Mouse (Mus musculus) gastrocnemius, adult 2 months (tissue): Measurements from ENCODE around the gene Rara. TPM values are rescaled to one million over a fixed set of nuclear protein-coding genes. Genes with fewer than 3 reads are reported as not detected.
A peak's percentile ranks its signal among the peaks of the same experiment; 100 is the strongest.
"Not testable (repeated sequence)": the region's sequence is repeated elsewhere in the genome, so short reads cannot be mapped to it uniquely, and the experiment has no call there.

Experiments
- DNase-seq: peaks from one replicate; pipeline ENCODE4 v3.0.0; 2022
- H3K27ac ChIP-seq: fragments of 200-600 bp; 2 replicates; pipeline ENCODE4 v1.8.1; 2022; ENCODE audit warnings: mild to moderate bottlenecking
- H3K4me3 ChIP-seq: fragments of 200-600 bp; 2 replicates; pipeline ENCODE4 v1.8.1; 2022; ENCODE audit warnings: mild to moderate bottlenecking, moderate library complexity
- CTCF ChIP-seq: fragments of 200-600 bp; IDR thresholded peaks from 2 replicates; pipeline ENCODE4 v1.8.1; 2022; ENCODE audit warnings: antibody characterized with exemption, mild to moderate bottlenecking, moderate library complexity
- intact Hi-C: fragments of 180-260 bp; cut with DNase I; formaldehyde crosslinking; loops from one replicate; pipeline ENCODE4 v1.15.1; 2025
- total RNA-seq, 2 experiments: library from RNA; stranded (reverse); gene quantifications; 2 replicates each; pipeline ENCODE4 v1.2.3; 2021

Rara gene
- total RNA-seq, 2 experiments from 2014 or later = 10.2 to 12.4 TPM

DNA sequence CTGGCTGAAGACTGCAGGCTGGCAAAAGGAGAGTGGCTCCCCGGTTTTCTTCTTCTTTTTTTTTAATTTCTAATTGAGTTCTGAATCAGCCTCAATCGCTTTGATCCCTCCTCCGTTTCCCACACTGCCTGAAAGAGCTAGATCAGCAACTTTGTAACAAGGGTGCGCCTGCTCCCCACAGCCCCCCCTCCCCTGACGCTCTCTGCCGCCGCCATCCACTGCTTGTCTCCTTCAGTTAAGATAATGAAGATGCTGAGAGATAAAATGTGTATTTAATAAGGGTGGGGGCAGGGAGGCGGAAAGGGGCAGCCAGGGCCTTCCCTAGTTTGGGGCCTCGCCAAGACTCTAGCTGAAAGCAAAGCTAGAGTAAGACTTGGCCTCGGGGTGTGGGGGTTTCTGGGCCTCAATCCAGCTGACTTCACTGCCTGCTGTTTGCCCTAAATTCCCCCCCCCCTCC is 2.3 kb upstream of the Rara start:
- no peak for TF ChIP-seq CTCF
- peak; percentile 52 for DNase-seq
- Histone ChIP-seq H3K4me3 (no peak overlapping the region), H3K27ac (peak overlapping the region; percentile 49; the same call in 1 of the 2 replicates)
- intact Hi-C loops = loop anchor here (10.0 kb wide), 2 partner anchors 110 to 200 kb away; no protein-coding TSS in a partner anchor

DNA sequence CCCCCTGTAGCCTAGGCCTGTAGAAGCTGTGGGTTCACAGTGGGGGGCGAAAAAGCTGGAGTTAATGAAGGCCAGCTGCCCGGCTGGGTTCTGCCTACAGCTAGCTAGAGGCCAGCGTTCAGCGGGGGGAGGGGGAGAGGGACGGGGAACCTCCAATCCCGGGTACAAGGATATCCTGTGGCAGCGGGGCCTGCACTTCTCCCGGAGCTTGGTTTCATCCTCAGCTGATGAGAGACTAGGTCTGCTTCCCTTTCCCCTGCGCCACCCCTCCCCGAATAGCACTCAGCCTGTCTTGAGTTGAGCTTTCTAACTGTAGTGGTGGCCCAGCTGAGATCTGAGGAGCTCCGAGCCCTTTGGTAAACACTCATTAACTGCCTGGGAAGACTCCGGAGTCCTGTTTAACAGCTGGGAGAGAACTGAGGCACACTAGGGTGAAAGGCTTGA is 1.7 kb upstream of the Rara start:
- TF ChIP-seq CTCF = no peak
- peak; percentile 31 for DNase-seq
- intact Hi-C loops = loop anchor here (10.0 kb wide), 2 partner anchors 109 to 199 kb away; no protein-coding TSS in a partner anchor
- Histone ChIP-seq H3K4me3 (no peak overlapping the region), H3K27ac (peak overlapping the region; percentile 49)

- intact Hi-C loops = loop anchor here (10.0 kb wide), 2 partner anchors 108 to 198 kb away; no protein-coding TSS in a partner anchor
- no peak for TF ChIP-seq CTCF
- DNase-seq = no peak
- Histone ChIP-seq H3K27ac (no peak overlapping the region), H3K4me3 (no peak overlapping the region)
Measured at GRCm38 (mm10) chr11:98926553-98926952, 1.1 kb upstream of the Rara start.

DNA sequence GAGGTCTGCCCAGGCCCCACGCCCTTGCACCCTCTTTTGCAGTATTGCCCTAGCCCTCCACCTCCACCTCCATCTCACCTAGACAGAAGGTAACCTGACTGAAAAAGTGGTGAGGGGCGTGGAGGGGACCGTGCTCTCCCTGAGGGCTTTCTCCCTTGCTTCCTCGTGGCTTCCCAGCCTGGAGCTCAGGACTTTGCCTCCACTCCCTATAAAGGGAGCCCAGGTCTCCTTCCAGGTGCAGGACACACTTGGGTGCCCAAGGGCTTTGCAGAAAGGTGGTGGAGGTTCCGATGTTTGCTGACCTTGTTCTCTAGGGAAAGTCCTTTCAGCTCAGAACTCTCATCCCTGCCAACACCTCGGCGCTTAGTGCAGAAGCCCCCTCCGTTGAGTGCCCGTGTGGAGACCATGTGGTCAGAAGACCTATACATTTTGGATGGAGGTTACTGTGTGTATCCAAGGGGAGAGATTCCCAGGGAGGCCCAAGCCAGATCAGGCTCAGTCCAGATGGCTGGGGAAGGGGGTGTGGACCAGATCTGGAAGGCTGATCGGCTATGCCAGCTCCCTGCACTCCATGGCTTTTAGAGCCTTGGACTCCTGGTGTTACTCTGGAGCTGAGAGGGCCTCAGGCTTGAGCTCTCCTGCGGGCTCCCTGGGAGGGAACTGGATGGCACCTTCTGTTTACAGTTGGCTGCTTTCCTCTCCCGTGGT is 722 bp downstream of the Rara start:
- Histone ChIP-seq H3K27ac (no peak overlapping the region), H3K4me3 (peak overlapping the region; percentile 29)
- no peak for TF ChIP-seq CTCF
- intact Hi-C loops = loop anchor here (10.0 kb wide), 2 partner anchors 106 to 196 kb away; no protein-coding TSS in a partner anchor
- peak; percentile 14 for DNase-seq

- TF ChIP-seq CTCF = no peak
- peak; percentile 53 for DNase-seq
- Histone ChIP-seq H3K4me3 (no peak overlapping the region), H3K27ac (peak overlapping the region; percentile 87)
- intact Hi-C loops = loop anchor here (10.0 kb wide), 2 partner anchors 105 to 195 kb away; no protein-coding TSS in a partner anchor
Measured at GRCm38 (mm10) chr11:98929503-98929902, 1.9 kb downstream of the Rara start.

GRCm38 (mm10) chr11:98930127-98930601 is 2.5 kb downstream of the Rara start:
- peak; percentile 58 for DNase-seq
- Histone ChIP-seq H3K4me3 (no peak overlapping the region), H3K27ac (peak overlapping the region; percentile 87)
- no peak for TF ChIP-seq CTCF
- intact Hi-C loops = loop anchor here (2.0 kb wide), 1 partner anchor 37 kb away; no protein-coding TSS in a partner anchor

DNA sequence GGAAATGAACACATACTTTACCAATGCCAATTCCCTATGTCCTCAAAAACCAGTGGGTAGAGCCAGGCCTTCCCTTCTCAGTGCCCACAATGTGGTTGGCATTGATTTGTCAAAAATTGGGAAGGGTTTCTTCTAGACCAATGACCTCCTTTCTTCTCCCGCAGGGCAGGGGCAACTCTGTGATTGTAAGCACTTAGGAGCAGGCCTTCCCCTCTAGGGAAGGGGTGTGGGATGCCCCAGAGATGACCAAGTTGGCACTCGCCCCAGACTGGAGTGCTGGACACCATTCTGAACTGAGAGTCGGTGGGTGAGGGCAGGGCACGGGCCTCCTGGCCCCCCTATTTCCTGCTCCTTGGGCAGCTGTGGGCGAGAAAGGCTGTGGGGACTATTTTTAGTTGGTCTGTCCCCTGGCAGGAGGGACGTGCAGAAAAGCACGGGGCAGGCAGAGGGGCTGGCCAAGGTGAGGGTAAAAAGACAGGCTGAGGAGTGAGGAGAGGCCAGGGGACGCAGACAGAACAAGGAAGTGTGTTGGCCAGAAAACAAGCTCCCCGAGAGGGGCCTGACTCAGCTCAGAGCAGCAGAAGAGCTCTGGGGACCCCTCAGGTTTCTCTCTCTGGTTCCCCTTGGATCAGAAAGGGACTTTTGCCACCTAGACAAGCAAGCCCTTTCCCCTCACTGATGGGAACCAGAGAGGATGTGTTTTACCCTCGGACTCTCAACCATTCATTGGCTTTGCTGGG is 3.3 kb downstream of the Rara start:
- peak; percentile 72 for DNase-seq
- peak overlapping the region; percentile 87 for H3K27ac ChIP-seq
- TF ChIP-seq CTCF = no peak
- H3K4me3 ChIP-seq = peak overlapping the region; percentile 32
- intact Hi-C loops = loop anchor here (2.0 kb wide), 1 partner anchor 36 kb away; no protein-coding TSS in a partner anchor

GRCm38 (mm10) chr11:98931513-98932292 is 4.1 kb downstream of the Rara start:
- H3K4me3 ChIP-seq = peak overlapping the region; percentile 32; the same call in 1 of the 2 replicates
- TF ChIP-seq CTCF = peak; percentile 15; the same call in 1 of the 2 replicates
- intact Hi-C loops = loop anchor here (2.0 kb wide), 1 partner anchor 35 kb away; no protein-coding TSS in a partner anchor
- DNase-seq = peak; percentile 67
- peak overlapping the region; percentile 87 for H3K27ac ChIP-seq

DNA sequence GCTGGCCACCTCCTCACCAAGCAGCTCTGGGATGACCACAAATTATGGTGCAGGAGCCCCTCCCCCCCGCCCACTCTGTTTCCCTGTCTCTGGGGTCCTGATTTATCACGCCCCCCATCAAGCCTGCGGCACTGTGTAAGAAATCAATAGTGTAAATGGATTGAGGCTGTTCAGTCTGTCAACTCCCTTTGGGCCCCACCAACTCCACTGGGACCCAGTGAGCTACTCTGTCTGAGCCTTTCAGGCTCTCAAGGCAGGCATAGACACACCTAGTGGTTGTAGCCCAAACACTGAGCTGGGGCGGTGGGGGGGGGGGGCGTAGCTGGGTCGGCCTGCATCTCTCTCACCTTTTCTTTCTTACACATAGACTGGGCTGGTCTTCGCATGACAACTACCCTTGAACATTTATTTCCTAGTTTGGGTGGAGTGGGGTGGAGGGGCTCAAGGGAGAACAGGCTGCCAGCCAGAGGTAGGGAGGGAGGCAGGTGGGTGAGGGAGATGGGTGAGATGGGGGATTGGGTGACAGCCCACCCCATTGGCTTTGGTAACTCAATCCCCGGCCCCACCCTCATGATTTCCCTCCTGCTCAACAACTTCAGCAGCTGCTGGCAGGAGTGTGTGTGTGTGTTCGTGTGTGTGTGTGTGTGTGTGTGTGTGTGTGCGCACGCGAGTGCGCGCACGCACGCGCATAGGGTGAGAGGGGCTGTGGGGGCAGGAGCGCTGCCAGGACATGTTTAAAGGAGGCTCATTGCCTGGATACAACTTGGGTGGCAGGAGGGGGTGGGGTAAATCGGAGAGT is 4.9 kb downstream of the Rara start:
- peak; percentile 56 for DNase-seq
- intact Hi-C loops = no loop called here
- peak overlapping the region; percentile 38 for H3K4me3 ChIP-seq
- TF ChIP-seq CTCF = no peak
- peak overlapping the region; percentile 87 for H3K27ac ChIP-seq

DNA sequence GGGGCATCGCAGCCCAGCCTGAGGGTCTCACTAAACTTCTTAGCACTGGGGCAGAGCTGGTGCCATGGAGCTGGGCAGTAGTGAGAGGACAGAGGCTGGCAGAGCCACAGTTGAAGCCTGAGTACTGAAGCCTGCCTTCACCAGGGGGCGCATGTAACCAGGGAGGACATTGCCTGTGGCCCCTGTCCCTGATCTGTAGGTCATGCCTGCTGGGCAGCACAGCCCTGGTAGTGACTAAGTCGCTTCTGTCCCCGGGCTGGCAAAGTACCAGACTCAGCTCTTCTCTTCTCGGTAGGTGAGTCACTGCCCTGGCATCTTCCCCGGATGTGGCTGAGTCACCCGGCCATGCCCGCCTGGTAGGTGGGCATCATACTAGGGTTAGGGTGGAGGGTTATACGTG is 5.5 kb downstream of the Rara start:
- peak; percentile 76 for TF ChIP-seq CTCF
- intact Hi-C loops = no loop called here
- peak overlapping the region; percentile 87 for H3K27ac ChIP-seq
- peak overlapping the region; percentile 38 for H3K4me3 ChIP-seq
- peak; percentile 88 for DNase-seq

- H3K27ac ChIP-seq = peak overlapping the region; percentile 87; the same call in 1 of the 2 replicates
- intact Hi-C loops, DNase-seq: not testable (repeated sequence)
Measured at GRCm38 (mm10) chr11:98933847-98934246, 6.2 kb downstream of the Rara start.

More at GRCm38 (mm10) chr11:98933847-98934246, 6.2 kb downstream of the Rara start:
- not testable (repeated sequence) for H3K4me3 ChIP-seq
